Mouse (Mus musculus): Measurements from ENCODE around the gene Cdh13. TPM values are rescaled to one million over a fixed set of nuclear protein-coding genes. Genes with fewer than 3 reads are reported as not detected.

Gene Cdh13
- total RNA-seq, 1 experiment from 2014 or later: not detected

DNA sequence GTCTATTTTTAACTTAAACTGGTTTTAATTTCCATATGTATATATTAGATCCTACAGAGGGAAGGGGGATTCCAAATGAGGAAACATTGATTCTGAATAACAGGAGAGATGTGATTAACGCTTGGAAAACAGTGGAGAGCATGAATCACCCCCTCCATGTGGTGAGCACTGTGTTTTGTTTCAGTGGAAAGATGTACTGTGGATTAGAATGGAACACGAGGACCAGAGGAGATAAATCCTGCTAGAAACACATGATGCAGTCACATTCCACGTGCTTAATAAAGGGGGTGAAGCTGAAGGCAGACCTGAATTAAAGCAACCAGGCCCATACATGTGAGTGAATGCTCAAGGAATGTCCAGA is 235.2 kb downstream of the Cdh13 start:
- ATAC-seq (ENCODE audit: extremely low read depth, insufficient number of reproducible peaks, low FRiP score, poor library complexity, severe bottlenecking): no peak

DNA sequence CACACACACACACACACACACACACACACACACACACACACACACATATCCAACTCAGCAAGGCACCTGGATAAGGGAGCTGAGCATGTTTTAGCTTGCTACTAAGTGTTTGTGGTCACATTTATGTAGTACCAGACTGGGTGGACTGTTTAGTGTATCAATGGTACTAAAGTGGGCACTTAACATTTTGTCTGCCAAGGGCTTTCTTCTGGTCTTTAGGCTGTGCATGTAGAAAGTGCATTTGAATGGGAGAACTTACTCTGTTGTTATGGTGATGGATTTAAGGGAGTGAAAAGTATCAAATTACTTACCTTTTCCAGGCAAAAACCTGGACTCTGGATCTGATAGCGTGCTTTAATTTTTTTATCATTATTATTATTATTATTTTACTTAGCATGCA is 240.4 kb downstream of the Cdh13 start:
- ATAC-seq (ENCODE audit: extremely low read depth, insufficient number of reproducible peaks, low FRiP score, poor library complexity, severe bottlenecking): no peak

DNA sequence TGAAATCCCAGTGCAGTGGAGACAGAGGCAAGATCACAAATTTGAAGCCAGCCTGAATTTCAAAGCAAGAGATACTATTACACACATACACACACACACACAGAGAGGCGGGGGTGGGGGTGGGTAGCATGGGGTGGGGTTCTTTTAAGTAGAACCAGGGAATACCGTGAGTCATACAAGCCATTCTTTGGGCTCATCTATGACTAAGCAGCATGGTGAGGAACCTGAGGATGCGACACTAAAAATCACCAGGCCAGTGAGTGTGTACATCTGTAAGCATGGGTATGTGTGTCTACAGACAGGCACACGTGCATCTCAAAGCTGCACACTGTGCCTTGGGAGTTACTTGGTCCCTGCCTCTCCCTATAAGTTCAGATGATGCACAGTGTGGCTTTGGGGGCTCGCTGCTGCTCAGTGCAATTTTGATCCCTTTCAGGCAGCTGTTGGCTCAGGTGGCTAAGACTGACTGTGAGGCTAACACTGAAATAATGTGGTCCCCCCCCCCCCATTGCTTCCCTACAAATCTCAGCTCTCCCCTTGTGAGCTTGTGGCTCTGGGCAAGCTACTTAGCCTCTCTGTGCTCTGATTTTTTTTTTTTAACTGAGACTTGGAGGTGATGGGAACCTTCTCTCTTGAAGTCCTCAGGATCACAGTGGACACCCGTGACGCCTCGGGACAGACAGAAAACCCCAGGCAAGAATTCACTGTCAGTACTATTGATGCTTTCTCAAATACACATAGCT is 255.5 kb downstream of the Cdh13 start:
- no peak for ATAC-seq (ENCODE audit: extremely low read depth, insufficient number of reproducible peaks, low FRiP score, poor library complexity, severe bottlenecking)

DNA sequence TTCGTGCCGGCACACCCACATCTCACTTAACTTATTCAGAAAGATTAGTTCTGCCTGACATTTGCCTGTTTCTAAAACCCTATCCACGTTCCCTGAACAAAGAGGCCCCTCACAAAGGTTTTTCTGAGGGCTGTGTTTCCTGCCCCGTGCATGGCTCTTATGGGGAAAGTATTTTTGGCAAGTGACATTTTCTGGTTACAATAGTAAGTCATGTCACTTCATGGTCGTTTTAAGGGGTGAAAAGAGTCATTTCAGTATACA is 256.0 kb downstream of the Cdh13 start:
- ATAC-seq (ENCODE audit: extremely low read depth, insufficient number of reproducible peaks, low FRiP score, poor library complexity, severe bottlenecking): no peak

DNA sequence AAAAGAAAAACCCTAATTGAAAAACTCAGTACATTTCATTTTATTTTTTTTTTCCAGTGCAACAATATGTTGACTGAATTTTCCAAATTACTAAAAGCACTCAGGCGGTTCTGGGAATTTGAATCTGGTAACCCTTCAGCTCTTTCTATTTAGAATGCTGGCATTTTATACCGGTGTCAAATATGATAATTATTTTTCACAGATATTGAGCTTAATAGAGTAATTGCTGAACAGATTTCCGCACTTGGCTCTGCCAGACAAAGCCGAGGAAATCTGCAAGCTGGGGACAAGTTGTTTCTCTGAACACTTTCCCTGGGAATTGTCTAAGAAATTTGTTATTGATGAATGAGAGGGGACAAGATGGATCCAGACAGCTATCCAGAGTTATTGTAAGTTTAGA is 256.4 kb downstream of the Cdh13 start:
- no peak for ATAC-seq (ENCODE audit: extremely low read depth, insufficient number of reproducible peaks, low FRiP score, poor library complexity, severe bottlenecking)

DNA sequence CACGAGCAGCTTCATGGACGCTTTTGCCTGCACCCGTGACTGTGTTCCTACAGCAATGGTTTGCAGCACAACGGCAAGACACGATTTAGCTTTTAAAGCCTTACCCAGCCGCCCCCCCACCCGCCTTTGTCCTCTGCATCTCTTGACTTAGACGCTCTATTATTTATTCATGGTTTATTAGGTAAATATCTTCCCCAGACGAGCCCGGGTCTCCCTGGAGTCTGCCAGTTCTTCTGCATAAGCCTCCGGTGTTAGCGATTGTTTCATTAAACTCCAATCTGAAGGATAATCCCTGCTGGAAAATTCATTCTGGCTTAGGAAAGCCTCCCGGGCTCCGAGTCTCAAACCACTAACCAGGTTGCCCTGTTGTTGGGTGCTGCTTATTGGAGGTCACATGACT is 268.9 kb downstream of the Cdh13 start:
- no peak for ATAC-seq (ENCODE audit: extremely low read depth, insufficient number of reproducible peaks, low FRiP score, poor library complexity, severe bottlenecking)

DNA sequence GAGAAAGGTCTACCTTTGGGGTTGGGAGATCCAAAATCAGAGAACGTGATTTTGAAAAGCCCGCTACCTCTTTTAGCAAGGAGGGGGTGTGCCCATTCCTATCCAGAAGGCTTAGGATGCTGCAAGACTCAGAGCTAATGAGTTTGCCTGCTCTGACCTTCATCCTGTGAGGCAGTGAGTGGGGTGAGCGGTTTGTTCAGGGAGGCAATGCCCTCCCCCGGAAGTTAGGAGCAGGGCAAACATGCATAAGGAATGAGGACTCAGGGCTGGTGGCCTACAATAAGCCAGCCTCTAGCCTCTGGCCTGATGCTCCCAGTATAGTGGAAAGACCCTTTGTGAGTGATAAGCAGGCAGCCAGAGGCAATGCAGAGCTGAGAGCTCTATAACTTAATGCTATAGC is 269.3 kb downstream of the Cdh13 start:
- ATAC-seq (ENCODE audit: extremely low read depth, insufficient number of reproducible peaks, low FRiP score, poor library complexity, severe bottlenecking): no peak

DNA sequence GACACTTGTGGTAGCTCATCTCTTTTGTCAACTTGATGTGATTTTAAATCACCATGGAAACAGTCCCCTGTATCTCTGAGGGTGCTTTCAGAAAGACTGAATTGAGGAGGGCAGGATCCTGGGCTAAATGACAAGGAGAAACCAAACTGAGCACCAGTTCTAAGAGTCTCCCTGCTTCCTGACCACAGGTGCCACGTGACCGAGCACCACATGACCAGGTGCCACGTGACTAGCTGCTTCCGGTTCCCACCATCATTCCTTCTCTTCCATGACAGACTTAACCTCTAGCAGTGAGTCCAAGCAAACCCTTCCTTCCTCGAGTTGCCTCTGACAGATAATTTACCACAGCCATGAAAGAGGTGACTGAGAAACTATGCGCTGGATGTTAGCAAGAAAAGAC is 280.5 kb downstream of the Cdh13 start:
- ATAC-seq (ENCODE audit: extremely low read depth, insufficient number of reproducible peaks, low FRiP score, poor library complexity, severe bottlenecking): no peak

DNA sequence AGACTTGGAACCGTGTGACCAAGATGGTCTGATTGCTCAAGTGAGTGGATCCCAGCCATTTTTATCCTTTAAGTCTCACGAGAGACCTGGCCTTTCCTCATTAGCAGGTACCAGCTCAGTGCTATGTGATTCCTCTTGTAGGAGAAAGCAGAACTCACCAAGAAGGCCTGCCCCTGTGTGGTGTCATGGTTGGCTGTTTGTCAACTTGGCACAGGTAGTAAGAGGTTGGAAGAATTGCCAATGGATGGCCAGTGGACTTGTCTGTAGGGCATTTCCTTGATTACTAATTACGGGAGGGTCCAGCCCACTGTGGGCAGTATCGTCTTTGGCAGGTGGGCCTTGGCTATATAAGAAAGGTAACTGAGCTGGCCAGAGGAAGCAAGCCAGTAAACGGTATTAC is 281.7 kb downstream of the Cdh13 start:
- no peak for ATAC-seq (ENCODE audit: extremely low read depth, insufficient number of reproducible peaks, low FRiP score, poor library complexity, severe bottlenecking)

DNA sequence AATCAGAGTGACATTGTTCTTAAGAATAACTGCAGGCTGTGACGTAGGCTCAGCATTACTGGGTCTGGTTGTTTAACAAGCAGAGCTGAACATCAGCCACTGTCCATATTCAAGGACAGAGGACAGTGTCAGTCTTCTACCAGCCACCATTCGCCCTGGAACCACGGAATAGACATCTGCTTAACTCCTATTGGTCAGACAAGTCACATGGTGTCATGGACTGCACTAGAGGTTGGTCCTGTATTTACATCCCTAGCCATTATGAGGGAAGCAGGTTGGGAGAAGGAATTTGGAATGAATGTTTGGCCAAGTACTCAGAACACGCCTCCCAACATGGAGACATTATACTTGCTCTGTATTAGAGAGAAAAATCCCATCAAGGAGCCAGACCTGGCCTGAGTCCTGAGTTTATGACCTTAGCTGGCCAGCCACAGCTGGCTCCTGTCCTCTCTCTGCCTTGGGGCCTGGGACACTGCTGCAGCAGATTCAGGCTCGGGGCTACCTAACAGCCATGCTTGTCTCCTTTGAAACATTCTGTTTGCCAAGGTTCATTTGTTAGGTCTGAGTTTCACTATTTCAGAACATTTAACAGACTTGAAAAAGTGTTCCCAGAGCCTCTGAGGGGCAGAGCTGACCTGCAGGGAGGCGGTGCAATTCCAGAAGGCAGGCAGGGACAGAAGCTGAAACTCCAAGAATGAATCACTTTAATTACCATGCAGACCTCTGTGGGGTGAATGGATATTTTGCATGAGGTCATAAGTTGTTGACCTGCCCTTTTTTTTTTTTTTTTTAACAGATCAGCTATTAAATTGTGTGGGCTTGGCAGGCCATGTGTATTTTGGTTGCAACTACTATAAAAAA is 282.6 kb downstream of the Cdh13 start:
- no peak for ATAC-seq (ENCODE audit: extremely low read depth, insufficient number of reproducible peaks, low FRiP score, poor library complexity, severe bottlenecking)

DNA sequence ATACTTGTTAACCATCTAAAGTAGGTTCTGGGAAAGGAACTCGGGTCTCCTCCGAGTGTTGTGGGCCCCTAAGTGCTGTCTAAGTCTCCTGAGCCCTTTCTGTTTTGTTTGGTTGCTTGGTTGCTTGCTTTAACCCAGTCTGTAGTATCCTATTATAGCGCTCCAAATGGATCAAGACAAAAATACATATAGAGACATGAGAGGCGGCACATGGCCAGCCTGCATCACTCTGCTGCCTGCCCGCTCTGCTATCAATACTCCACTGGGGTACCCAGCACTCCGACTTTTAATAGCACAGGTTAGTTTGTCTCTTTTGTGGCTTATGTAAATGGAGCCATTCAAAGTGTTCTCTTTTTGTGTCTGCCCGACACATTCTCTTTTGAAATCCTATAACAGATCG is 285.8 kb downstream of the Cdh13 start:
- ATAC-seq (ENCODE audit: extremely low read depth, insufficient number of reproducible peaks, low FRiP score, poor library complexity, severe bottlenecking): no peak

DNA sequence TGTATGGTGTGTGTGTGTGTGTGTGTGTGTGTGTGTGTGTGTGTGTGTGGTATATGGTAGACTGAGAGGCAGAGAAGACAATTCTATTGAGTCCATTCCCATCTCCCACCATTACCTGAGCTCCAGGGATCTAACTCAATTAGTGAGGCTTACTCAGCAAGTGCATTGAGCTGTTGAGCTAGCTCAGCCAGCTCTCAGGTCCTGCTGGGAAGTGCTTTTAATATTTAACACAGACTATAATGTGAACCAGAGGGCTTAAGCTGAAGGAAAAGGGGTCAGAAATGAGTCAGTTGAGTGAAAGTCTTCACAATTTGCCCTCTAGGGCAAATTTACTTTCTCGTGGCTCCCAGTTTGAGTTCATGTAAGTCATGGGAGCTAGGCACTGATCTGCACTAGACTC is 297.7 kb downstream of the Cdh13 start:
- ATAC-seq (ENCODE audit: extremely low read depth, insufficient number of reproducible peaks, low FRiP score, poor library complexity, severe bottlenecking): no peak

DNA sequence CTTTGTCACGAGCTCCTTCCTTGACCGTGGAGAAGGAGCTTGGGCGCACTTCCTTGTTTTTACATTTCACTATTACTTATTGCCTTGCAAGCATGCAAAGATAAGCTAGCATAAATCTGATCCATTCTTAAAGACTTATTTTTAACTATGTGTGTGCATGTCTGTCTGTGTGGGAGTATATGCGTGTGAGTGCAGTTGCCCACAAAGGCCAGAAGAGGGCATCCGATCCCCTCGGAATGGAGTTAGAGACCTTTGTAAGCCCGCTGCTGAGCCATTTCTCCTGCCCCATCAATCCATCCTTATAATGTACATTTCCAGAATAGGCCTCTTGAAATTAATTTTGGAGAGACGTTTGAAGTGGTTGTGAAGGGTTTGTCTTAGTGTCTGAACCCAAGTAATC is 298.7 kb downstream of the Cdh13 start:
- ATAC-seq (ENCODE audit: extremely low read depth, insufficient number of reproducible peaks, low FRiP score, poor library complexity, severe bottlenecking): no peak

DNA sequence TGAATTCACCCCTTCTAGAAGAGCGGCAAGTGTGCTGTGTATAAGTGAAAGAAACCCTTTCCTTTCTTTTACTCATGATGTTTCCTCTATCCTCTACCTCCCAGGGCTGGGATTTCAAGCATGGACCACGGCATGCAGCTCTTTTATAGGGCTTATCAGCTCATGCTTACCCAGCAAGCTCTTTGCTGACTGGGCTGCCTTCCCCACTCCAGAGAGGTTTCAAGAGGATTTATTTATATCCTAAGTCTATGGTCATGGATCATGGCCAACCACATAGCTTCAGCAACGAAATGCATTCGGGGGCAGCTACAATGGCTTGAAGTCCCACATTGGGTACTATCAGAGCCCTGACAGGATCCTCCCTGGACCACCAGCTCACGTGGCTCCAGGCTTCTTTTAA is 304.4 kb downstream of the Cdh13 start:
- ATAC-seq (ENCODE audit: extremely low read depth, insufficient number of reproducible peaks, low FRiP score, poor library complexity, severe bottlenecking): no peak

DNA sequence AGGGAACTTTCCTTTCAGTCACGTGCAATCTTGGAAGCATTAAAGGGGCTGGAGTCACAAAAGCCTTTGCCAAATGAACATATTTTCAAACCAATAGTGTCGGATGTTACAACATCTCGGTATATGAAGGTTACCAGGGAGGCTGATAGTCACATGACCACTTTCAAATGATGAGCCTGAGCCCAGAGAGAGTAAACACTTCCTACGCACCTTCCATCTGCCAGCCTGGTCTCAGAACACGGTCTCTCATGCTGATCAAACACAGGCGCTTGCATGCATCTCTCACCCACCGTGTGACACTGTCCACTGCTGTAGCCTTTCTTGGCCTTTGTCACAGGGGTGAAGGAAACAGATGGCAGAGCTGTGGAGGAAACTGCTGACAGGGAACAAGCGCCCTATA is 313.3 kb downstream of the Cdh13 start:
- no peak for ATAC-seq (ENCODE audit: extremely low read depth, insufficient number of reproducible peaks, low FRiP score, poor library complexity, severe bottlenecking)

DNA sequence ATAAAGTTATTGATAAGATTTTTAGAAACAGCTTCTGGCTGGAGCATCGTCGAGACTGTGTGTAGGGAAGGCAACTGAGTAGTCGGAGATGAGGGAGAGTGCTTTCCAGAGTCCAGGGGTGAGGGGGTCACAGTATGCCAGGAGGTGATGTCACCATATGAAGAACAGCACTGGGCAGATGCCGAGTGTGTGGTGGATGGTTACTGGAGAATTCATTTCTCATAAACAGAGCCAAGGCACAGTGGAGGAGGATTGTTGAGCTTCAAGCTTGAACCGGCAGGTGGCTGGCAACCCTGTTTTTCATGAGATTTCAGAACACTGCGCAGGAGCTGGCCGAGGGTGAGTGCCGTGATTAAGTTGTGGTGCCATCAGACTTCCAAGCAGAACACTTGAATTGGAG is 317.8 kb downstream of the Cdh13 start:
- ATAC-seq (ENCODE audit: extremely low read depth, insufficient number of reproducible peaks, low FRiP score, poor library complexity, severe bottlenecking): no peak

DNA sequence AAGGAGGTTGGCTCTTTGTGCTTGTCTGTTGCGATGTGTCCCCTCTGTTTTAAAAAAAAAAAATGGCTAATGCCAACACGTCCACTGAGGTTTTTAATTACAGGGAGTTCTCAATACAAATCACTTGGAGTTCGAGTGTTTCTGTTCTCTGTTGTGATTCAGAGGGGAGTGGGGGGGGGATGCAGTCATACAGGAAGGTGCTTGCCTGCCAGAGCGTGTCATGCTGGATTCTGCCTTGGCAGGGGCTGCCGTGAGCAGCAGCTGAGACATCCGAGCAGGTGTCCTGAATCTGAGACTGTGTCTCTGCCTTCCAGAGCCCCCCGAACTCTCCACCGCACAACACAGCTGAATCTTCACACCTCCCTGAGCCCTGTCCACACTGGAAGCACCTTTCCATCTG is 318.5 kb downstream of the Cdh13 start:
- no peak for ATAC-seq (ENCODE audit: extremely low read depth, insufficient number of reproducible peaks, low FRiP score, poor library complexity, severe bottlenecking)

DNA sequence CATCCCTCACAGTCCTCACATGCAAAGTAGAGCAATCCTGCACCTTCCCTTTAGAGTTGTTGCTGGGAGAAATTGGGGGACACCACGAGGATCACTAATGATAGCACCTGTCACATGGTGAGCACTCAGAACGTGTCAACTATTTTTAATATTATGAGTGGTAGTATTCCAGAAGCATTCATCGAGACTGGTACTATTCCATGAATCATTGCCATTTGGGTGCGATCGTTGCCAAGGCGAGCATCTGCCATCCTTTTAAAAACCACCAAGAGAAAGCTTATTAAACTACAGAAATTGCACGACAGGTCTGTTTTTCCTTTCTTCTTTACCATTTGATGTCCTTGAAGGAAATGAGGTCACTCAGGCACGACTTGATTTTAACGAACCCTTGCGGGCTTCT is 328.0 kb downstream of the Cdh13 start:
- no peak for ATAC-seq (ENCODE audit: extremely low read depth, insufficient number of reproducible peaks, low FRiP score, poor library complexity, severe bottlenecking)

DNA sequence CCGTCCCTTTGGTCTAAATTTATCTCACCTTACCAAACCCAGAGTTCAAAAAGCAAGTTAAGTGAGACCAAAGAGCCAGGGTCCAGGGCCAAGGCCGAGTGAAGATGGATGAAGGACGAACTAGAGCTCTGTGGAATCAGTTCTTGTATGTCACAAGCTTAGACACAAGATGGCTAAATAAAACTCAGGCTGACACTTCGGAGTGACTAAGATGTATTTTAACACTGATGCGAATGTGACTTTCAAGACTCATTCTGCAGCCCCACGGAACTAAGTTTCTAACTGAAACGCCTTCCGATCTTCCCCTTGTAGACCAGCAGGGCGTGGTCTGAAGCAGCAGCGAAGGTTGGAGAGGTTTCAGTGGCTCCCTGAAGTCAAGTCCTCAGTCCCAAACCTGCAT is 334.7 kb downstream of the Cdh13 start:
- ATAC-seq (ENCODE audit: extremely low read depth, insufficient number of reproducible peaks, low FRiP score, poor library complexity, severe bottlenecking): no peak

DNA sequence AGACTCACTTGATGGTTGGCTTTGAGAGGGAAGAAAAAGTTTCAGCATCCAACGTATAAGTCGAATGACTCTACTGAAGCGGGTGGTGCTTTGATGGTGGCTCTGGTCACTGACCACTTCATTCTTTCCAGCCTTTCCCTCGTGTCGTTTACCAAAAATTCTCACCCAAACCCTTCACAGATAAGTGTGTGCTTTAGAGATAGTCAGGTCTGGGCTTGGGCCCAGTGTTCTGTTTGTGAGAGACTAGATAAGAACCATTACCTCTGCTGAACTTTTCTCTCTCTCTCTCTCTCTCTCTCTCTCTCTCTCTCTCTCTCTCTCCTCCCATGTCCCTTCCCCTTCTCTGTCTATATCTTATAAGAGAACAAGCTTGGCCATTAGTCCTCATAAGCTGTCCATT is 342.9 kb downstream of the Cdh13 start:
- no peak for ATAC-seq (ENCODE audit: extremely low read depth, insufficient number of reproducible peaks, low FRiP score, poor library complexity, severe bottlenecking)

DNA sequence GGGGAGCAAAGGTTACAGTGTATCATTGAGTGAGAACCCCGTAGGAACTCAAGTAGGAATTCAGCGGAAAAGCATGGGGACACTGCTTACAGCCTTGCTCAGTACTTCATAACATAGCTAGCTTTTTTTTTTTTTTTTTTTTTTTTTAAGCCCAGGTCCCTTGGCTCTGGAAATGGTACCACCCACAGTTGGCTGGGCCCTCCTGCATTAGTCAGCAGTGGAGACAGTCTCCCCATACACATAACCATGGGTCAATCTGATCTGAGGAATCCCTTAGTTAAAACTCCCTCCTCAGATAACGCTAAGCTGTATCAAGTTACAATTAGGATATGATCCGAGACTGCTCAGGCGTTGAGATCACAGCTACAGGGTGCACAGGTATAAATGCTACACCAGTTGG is 344.2 kb downstream of the Cdh13 start:
- ATAC-seq (ENCODE audit: extremely low read depth, insufficient number of reproducible peaks, low FRiP score, poor library complexity, severe bottlenecking): no peak

All from neutrophil, adult 5-6 weeks (primary cell).